Mouse (Mus musculus): Measurements from ENCODE around the gene Adra1b.

Gene Adra1b

DNA sequence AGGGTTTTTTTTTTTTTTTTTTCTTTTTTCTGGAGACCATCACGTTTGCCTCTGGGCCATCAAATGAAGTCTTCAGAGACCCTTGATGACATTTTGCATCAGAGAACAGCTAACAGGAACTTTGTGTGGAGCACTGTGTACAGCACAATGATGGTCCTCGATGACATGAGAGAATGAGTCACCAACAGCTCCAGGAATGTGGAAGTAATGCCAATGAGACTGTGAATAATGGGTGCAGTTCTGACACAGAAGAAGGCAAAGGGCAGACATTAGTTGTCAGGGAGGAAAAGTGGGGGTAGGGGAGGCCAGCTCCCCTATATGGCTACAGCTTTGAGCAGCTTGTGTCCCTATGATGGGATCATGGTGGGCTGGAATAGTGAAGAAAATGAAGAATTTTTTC lies 5.7 kb downstream of the Adra1b start:
- in situ Hi-C loops (cut with MboI, MseI), result loop anchor here in 1 of 2 experiments (5.0 kb wide), 1 partner anchor 243 kb away; no protein-coding TSS in a partner anchor

DNA sequence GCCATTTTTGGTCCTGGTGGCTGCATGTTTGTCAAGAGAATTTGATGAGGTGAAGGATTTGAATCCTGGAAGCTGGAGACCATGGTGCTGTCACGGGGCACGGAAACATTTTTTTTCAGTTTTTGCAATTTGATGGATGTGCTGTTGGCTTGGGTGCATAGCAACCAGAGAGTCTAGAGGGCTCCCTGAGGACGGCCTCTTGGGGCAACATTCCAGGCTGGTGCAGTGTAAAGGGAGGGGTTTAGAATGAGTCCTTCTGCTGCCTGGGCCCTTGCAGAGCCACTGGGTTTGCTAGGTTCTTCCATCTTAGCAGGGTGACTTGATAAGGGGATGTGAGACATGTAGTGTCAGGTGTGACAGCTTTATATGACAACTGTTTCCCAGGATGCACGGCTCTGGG lies 8.5 kb downstream of the Adra1b start:
- in situ Hi-C loops (cut with MboI, MseI), result no loop called here

DNA sequence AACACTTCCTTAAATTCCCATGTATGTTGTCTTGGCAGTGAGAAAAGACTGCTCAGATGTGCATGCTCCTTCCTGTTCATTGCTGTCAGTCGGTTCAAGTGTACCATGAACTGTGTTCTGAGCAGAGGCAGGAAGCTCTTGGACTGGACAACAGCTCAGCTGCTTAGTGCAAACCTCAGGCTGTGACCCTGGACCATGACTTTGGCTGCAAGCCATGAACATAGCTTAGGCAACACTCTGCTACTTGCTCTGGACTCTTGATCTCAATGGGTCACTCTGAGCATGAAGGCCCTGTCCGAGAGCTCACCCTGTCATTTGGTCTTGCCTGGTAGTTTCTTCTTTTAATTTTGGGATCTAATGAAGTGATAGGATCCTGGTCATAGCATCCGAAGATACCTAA lies 9.6 kb downstream of the Adra1b start:
- in situ Hi-C loops (cut with MboI, MseI), result no loop called here

DNA sequence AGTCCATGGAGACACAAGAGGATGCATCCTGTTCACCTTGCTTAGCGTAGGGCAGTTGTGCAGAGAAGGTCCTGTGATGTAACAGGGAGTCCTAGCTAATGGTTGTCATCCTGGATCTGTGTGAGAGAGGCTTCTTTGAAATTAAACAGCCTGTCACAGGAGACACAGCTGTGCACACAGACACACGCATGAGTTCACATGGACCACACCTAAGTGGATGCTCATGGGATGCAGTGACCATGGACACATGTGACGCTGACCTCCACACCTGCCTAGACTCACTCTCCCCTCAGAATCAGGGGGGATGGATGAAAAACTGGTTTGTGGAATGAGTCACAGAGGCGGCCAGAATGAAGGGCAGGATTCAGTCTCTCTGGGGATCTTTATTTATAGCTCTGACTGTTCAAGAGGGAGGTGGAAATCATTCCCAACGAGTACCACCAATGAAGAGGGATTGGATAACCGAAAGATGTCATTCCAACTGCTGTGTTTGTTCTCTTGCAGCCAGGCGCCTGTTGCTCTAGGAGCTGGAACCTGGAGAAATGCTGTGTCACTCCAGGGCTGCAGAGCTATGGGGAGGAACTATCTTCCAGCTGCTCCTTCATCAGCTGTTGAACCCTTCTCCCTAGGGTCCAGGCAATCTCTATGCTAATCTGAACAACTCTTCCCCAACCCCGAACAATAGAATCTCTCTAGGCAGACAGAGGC lies 11.6 kb downstream of the Adra1b start:
- in situ Hi-C loops (cut with MboI, MseI), result no loop called here

DNA sequence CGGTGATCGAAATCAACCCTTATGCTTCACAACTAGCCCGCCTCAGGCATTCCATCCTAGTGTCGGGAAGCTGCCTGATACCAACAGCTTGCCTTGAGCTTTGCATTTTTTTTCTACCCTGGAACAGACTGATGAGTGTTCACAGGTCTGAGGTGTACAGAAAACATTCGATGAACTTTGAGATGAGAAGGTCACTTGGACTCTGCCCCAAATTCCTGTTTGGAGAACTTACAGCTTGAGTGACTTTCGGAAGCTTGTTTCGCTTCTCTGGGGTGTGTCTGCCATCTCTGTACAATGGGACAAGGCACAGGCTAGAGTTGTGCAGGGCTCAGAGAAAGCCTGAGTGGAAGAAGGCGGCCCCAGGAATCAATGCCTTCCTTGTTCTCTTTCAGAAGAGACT lies 12.3 kb downstream of the Adra1b start:
- in situ Hi-C loops (cut with MboI, MseI), result no loop called here

DNA sequence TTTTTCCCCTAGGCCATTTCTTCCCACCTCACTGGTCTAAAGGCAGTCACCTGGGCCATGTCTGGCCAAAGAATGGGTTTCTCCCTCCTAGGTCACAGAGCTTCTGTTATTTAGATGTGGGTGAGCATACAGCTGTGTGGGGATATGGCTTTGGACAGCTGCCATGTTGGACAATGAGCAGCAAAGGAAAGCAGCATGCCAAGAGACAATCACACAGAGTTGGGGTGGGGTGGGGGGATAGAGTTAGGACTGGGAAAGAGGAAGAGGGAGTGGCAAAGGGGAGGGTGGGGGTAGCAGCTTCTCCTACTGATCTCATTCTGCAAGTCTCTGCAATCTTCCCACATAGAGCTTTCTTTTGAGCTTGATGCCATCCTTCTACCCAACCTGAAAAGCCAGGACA lies 13.4 kb downstream of the Adra1b start:
- in situ Hi-C loops (cut with MboI, MseI), result no loop called here

DNA sequence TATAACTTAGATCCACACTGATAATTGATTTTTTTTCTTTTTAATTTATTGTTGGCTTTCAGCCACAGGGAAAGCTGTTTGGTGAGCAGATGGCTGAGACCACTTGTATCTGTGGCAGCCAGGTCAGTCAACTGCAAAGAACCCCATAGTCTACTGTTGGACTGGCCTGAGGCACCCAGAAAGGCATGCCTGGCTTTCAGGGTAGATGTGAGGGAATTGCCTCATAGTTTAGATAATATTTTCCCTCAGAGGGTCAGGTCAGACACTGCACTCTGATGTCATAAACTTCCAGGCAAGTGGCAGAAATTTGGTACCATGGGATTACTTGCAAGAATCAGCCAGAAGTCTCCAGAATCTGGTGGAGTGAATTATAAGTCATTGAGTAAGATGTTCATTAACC lies 16.5 kb downstream of the Adra1b start:
- in situ Hi-C loops (cut with MboI, MseI), result no loop called here

DNA sequence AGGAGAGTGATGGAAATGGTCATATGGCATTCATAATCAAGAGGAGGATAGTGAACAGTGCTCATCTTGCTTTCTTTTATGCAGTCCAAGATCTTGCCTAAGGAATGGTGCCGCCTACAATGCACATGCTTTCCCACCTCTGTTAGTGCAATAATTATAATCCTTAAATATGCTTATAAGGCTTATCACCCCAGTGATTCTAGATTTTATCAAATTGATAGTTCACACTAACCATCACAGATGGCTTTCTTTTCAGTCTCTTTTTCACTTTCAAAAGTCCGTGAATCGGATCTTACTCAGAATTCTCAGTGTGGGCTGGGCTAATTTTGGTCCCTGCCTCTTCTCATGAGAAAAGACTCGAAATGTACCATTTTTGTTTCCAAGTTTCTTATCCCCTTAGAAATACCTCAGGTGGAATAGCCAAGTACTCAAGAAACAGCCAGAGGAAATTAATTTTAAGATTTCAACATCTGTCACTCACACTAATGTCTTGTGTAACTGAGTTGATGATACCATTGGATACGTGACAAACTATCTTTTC lies 17.3 kb downstream of the Adra1b start:
- in situ Hi-C loops (cut with MboI, MseI), result no loop called here

DNA sequence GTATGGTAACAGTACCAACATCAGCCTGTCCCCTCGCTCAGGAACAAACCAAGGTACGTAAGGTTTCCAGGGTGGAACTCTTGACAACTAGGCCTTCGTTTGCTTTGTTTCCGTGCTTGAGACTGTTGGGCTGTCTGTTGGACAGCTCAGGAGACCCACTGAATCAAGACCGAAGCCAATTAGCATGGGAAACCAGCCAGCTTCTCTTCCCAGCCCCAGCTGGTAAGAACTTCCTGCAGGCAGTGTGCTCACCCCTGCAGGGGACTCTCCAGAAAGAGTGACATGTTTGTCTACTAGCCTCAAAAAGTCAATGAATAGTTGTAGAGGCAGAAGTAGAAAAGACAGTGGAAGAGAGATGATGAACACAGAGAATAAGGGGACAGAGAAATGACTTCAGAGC lies 23.8 kb downstream of the Adra1b start:
- in situ Hi-C loops (cut with MboI, MseI), result no loop called here

DNA sequence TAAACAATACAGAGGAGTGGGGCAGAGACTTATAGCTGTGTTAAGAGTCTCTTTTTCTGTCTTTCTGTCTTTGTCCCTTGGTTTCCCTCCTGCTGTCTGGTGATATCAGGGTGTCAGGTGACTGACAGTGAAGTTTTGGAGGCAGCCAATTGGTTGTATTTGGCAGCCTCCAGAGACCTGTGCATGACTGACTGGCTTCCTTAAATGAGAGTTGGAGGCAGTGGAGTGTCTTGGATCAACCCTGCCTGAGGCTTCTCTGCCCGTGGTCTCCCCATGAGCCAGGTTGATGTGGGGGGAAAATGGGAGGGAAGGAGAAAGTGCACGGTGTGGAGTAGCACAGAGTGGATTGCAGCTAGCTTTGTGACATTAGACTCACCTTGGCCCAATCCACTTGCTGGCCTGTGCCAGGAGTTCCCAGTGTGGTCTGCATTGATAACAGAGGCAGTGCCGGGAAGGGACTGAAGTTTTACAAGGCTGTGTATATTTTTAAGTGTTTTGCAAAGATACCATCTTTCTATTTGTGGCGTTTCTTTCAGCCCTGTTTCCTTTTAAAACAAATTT lies 33.2 kb downstream of the Adra1b start:
- in situ Hi-C loops (cut with MboI, MseI), result loop anchor here in 1 of 2 experiments (25.0 kb wide), 1 partner anchor 1406 kb away; no protein-coding TSS in a partner anchor

DNA sequence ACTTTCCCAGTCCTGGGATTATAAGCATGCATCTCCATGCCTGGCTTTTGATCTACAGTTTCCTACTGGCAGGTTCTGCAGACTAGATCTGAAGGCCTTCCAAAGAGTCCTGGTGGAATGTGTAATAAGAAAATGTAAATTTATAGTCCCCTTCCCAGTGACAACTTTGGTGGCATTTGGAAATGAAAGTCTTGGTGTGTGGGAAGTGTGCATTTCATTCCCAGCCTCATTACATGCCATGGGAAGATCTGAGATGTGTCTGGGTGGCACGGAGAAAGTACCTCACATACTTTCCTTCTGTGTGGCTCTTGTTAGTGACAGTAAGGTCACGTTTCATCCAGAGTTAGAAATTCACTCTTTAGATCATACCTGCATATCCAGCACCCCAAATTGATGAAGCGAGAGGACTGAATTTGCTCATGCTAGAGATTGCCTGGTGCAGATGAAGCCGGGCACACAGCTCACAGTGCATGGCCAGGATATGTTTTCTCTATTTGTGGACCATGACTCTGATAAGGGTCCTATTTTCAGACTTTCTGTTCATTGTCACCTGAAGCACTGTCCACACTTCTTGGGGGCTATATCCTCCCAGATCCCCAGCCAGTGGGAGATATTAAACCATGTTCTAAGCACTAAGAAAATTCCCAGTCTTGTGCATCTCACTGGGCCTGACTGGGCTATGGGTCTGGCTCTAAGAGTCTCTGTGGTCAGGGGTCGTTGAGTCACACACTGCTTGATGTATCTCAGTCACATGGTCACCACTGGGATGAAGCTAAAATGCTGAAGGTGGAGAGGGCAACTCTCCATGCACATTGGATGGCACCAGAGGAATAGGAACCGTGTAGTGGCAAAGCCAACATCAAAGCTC lies 35.5 kb downstream of the Adra1b start:
- in situ Hi-C loops (cut with MboI, MseI), result loop anchor here in 1 of 2 experiments (25.0 kb wide), 1 partner anchor 1403 kb away; no protein-coding TSS in a partner anchor

DNA sequence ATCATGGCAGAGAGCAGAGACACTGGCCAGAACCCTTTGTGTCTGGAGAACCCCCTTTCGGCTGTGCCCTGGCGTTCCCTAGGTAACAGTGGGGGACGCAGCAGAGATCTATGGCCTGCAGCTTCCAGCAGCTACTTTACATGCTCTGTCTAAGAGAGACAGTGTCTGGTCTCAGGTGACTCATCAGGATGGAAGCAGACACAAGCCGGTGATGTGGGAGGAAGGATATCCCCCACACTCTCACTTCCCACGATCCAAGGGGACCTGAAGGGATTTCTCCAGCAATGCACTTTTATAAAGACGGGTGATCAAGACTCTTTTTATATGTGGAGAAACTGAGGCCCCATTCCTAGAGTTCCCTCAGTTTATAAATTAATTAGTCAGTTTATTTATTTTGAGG lies 48.0 kb downstream of the Adra1b start:
- in situ Hi-C loops (cut with MboI, MseI), result loop anchor here in 1 of 2 experiments (25.0 kb wide), 1 partner anchor 1391 kb away; no protein-coding TSS in a partner anchor

DNA sequence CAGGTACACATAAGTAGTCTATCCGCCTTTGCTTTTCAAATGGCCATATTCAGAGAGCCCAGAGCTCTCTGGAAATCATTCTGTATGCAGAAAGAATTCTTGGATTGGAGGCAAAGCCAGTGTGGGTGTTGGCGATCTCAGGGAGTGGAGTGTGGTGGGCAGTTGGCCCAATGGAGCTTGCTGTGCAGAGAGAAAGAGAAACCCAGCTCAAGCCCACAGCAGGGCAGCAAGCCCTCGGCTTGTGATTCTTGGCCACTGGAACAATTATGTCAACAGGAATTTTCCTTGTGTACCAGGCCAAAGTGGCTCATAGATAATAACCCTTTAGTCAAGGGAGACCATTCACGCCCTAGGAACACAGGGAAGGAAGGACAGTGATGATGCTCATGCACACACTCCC lies 53.0 kb downstream of the Adra1b start:
- in situ Hi-C loops (cut with MboI, MseI), result loop anchor here in 1 of 2 experiments (10.0 kb wide), 1 partner anchor 1183 kb away; no protein-coding TSS in a partner anchor

DNA sequence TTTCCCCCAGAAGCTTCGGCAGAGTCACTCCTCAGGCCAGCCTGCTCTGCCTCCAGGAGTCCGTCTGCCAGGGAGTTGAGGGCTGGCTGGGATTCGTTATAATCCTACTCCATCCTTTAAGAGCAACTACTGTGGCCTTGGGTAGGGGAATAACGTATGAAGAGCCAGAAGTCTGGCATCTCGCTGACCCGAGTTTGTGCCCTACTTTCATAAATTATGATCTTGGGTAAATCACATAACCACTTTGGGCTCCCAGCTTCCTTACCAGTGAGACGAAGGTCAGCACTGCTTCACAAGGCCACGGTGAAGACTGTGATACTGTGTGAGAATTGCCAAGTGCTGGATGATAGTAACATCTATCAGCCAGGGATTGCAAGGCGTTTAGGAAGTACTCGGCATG lies 59.4 kb downstream of the Adra1b start:
- in situ Hi-C loops (cut with MboI, MseI), result loop anchor here in 1 of 2 experiments (10.0 kb wide), 1 partner anchor 1177 kb away; no protein-coding TSS in a partner anchor

DNA sequence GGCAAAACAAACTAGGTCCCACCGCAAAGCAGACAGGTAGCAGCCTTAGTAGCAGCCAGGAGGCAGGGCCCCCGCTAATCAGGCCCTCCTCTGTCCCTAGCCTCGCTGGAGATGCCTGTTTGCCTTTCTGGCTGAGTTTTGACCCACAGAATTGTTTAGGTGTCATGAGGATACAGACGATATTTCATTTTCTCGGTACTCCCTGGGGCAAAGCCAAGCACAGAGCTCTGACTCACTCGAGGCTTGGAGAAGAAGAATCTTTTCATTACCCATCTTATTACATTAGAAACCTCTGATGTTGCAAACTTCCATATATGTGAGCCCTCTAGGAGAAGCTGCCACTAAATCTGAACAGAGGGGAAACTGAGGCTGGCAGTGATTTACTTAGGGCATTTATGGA lies 60.5 kb downstream of the Adra1b start:
- in situ Hi-C loops (cut with MboI, MseI), result loop anchor here in 1 of 2 experiments (10.0 kb wide), 1 partner anchor 1176 kb away; no protein-coding TSS in a partner anchor

DNA sequence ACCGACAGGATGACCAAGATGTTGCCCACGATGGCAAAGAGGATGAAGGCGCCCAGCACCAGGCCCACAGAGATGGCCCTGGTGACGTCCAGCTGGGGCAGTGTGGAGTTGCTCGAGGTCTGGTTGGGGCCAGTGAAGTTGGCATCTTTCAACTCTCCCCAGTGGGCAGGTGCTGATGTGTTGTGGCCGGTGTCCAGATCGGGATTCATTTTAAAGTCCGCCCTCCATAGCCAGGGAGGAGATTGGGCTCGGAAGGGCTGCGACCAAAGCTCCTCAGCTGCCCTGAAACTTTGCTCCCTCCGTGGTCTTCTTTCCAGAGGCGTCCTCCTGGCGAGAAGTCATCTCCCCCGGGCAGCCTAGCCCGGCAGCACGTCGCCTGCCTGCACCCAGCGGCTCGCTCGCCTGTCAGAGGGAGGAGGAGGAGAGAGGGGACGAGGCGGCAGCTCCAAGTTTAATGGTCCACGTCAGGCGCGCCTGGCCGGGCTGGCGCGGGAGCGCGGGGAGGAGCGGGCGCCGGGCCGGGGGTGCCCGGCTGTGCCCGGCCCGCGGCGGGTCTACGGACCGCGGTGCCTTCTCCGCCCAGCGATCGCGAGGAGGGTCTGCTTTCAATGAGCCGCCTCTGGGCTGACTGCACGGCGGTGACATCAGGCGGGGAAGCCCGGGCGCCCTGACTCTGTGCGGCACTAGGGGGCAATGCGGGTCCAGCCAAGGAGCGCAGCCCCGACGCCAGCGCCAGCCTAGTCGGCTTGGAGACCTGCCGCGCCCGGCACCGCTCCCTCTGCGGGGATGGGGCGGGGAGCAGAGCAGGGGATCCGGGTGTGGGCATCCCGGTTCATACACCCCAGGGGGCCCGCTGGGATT lies 64.9 kb downstream of the Adra1b start:
- in situ Hi-C loops (cut with MboI, MseI), result no loop called here

DNA sequence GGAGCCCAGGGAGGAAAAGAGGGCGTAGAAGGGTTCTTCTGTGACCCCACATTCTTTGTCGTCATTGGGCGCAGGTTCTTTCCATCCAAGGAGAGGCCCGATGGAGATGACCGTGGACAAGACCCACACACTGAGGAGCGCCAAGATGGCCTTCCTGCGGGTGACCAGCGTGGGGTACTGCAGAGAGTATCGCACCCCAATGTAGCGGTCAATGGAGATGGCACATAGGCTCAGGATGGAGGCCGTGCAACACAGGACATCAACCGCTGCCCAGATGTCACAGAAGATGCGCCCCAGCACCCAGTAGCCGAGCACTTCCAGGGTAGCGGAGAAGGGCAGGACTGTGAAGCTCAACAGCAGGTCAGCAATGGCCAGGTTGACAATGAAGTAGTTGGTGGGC lies 65.6 kb downstream of the Adra1b start:
- in situ Hi-C loops (cut with MboI, MseI), result no loop called here

DNA sequence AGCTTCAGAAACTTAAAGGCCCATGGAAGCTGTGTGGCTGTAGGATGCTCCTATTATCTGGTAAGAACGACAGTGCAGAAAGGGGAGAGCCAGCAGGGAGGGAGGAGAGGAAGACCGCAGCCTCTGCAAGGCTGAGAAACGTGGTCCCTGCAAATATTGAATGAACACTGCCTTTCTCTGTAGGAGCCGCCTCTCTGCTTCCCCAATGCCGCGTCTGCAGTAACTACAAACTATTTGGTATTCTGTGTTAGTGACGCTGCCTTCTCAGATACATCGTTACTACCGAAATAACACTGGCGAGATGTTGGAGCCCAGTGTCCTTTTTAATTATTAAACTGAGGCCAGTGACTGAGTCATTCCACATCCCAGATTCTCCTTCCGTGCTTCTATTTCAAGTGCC lies 66.5 kb downstream of the Adra1b start:
- in situ Hi-C loops (cut with MboI, MseI), result no loop called here

DNA sequence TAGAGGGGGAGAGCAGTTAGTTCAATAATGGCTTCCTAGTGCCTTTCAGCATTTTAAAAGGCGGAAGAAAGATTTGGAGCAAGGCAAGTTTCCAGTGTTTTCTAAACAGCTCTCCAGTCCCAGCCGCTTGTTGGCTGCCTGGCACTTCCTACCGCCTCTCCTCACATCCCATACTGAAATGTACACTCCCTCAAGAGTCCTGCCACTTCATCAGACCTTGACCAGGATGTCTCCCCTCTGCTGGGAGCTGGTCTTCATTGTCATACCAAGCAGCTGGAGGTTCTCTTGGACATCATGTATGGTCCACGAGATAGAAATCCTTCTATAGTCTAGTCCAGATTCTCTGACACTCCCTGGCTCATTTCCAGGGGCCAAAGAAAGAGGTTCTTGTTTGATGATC lies 69.5 kb downstream of the Adra1b start:
- in situ Hi-C loops (cut with MboI, MseI), result no loop called here

DNA sequence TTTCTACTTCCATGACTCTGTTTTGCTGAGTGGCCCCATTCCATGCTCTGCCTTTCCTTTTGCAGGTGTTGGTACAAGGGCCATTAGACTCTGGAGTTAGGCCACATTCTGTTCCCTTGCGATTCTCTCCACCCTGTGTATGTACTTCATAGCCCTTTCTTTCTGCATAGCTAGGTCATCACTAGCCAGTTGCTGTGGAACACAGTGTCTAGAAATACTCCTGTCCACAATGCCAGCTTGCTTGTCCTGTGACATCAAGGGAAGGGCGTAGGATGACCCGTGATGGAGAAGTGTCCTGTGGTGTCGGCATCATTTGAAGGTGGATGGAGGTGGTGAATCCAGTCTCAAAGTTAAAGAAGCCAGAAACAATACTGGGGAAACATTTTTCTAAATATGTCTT lies 74.2 kb downstream of the Adra1b start:
- in situ Hi-C loops (cut with MboI, MseI), result loop anchor here in 1 of 2 experiments (10.0 kb wide), 1 partner anchor 1858 kb away; no protein-coding TSS in a partner anchor

DNA sequence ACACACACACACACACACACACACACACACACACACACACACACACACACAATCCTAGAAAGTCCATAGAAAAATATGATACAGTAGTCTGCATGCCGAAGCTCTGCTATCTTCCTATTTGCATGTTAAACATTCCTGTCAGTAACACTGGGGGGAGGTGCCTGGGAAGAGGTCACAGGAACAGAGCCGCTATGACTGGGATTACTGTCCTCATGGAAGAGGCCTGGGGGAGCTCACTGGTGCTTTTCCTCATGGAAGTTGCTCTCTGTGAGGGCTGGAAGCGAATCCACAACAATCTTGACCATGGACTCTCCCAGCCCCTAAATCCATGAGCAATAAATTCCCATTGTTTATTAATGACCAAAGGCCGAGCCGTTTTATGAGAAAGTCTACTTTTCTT lies 77.7 kb downstream of the Adra1b start:
- in situ Hi-C loops (cut with MboI, MseI), result loop anchor here in 1 of 2 experiments (10.0 kb wide), 1 partner anchor 1861 kb away; no protein-coding TSS in a partner anchor

Data from T-helper 17 cell (primary cell).